Mouse (Mus musculus) heart, postnatal 0 days (tissue): Measurements from ENCODE around the gene Sgk1.
A peak's percentile ranks its signal among the peaks of the same experiment; 100 is the strongest.

Experiments used
- CTCF ChIP-seq: IDR thresholded peaks from 2 replicates; pipeline ENCODE4 v1.5.1; 2016; ENCODE audit warnings: antibody characterized with exemption, control low read depth, low read depth
- EP300 ChIP-seq: IDR thresholded peaks from 2 replicates; pipeline ENCODE4 v1.6.1; 2016; ENCODE audit warnings: antibody characterized with exemption, low read depth

- TF ChIP-seq CTCF (peak; percentile 60), EP300 (no peak)
Measured at GRCm38 (mm10) chr10:21995221-21995620, 113.2 kb downstream of the Sgk1 start.
